Mouse (Mus musculus) spleen, adult 2 months (tissue): Measurements from ENCODE around the gene Fgr.

Source experiments
- CTCF ChIP-seq: fragments of 200-500 bp; IDR thresholded peaks from 2 replicates; pipeline ENCODE4 v1.5.1; 2011; ENCODE audit warnings: mild to moderate bottlenecking, inconsistent platforms; ENCODE audit not compliant: insufficient read depth, insufficient read length, insufficient replicate concordance; ENCODE audit errors: extremely low read depth
- POLR2A ChIP-seq: fragments of 200-500 bp; IDR thresholded peaks from 2 replicates; pipeline ENCODE4 v1.6.1; 2011; ENCODE audit warnings: low read depth, low read length, inconsistent platforms

GRCm38 (mm10) chr4:132979186-132979585 is 5.3 kb downstream of the Fgr start:
- TF ChIP-seq POLR2A: no peak
- no peak for TF ChIP-seq CTCF
